Mouse (Mus musculus): ENCODE data around the gene Kcnj14. TPM values are rescaled to one million over a fixed set of nuclear protein-coding genes. Genes with fewer than 3 reads are reported as not detected.
A peak's percentile ranks its signal among the peaks of the same experiment; 100 is the strongest.

The Kcnj14 gene
- total RNA-seq (2021) = under 1 TPM; 0.36 to 0.45 TPM
- long read RNA-seq, experiment 1, partial matches to known transcripts = 1 of 1 reads
- long read RNA-seq, experiment 1, other reads (novel, unspliced or antisense) = 0 of 1 reads
- long read RNA-seq, experiment 2 = 0 reads

GRCm38 (mm10) chr7:45824598-45824997, at the start of gene Kcnj14:
TSS of gene Kcnj14 (minus strand) at chr7:45824782.
- no peak for DNase-seq

- peak; percentile 57 for DNase-seq
Observed at GRCm38 (mm10) chr7:45873061-45873947, 48.7 kb upstream of the Kcnj14 start.

- peak; percentile 90 for DNase-seq
Observed at GRCm38 (mm10) chr7:45872624-45873023, 48.0 kb upstream of the Kcnj14 start, which contains the start of gene Kdelr1. TSS of gene Kdelr1 (plus strand) at chr7:45872772.

GRCm38 (mm10) chr7:45870282-45871058, 45.9 kb upstream of the Kcnj14 start:
- DNase-seq = no peak

GRCm38 (mm10) chr7:45869787-45870186, 45.2 kb upstream of the Kcnj14 start:
- peak; percentile 34 for DNase-seq

GRCm38 (mm10) chr7:45869107-45869670, 44.6 kb upstream of the Kcnj14 start:
- DNase-seq = no peak

- no peak for DNase-seq
Observed at GRCm38 (mm10) chr7:45867871-45868270, 43.3 kb upstream of the Kcnj14 start.

- DNase-seq = peak; percentile 95
Observed at GRCm38 (mm10) chr7:45865925-45866910, 41.6 kb upstream of the Kcnj14 start.

GRCm38 (mm10) chr7:45864435-45864834, 39.9 kb upstream of the Kcnj14 start:
- DNase-seq = no peak

GRCm38 (mm10) chr7:45862804-45863203, 38.2 kb upstream of the Kcnj14 start:
- no peak for DNase-seq

GRCm38 (mm10) chr7:45859008-45859407, 34.4 kb upstream of the Kcnj14 start:
- DNase-seq = no peak

- DNase-seq = no peak
Observed at GRCm38 (mm10) chr7:45856950-45857901, 32.6 kb upstream of the Kcnj14 start.

- no peak for DNase-seq
Observed at GRCm38 (mm10) chr7:45853089-45853488, 28.5 kb upstream of the Kcnj14 start.

GRCm38 (mm10) chr7:45850661-45851060, 26.1 kb upstream of the Kcnj14 start:
- no peak for DNase-seq

- DNase-seq = no peak
Observed at GRCm38 (mm10) chr7:45848447-45849027, 24.0 kb upstream of the Kcnj14 start.

- DNase-seq = no peak
Observed at GRCm38 (mm10) chr7:45842950-45843744, 18.6 kb upstream of the Kcnj14 start.

- no peak for DNase-seq
Observed at GRCm38 (mm10) chr7:45833924-45834323, 9.3 kb upstream of the Kcnj14 start.

GRCm38 (mm10) chr7:45833148-45833790, 8.7 kb upstream of the Kcnj14 start:
- DNase-seq = no peak

Measured in gastrocnemius, postnatal 10 days (tissue).